Mouse (Mus musculus): ENCODE results near the gene Btnl2. TPM values are rescaled to one million over a fixed set of nuclear protein-coding genes. Genes with fewer than 3 reads are reported as not detected.
A peak's percentile ranks its signal among the peaks of the same experiment; 100 is the strongest.

Btnl2 gene
- total RNA-seq, 2 experiments from 2014 or later: 0.45 TPM

DNA sequence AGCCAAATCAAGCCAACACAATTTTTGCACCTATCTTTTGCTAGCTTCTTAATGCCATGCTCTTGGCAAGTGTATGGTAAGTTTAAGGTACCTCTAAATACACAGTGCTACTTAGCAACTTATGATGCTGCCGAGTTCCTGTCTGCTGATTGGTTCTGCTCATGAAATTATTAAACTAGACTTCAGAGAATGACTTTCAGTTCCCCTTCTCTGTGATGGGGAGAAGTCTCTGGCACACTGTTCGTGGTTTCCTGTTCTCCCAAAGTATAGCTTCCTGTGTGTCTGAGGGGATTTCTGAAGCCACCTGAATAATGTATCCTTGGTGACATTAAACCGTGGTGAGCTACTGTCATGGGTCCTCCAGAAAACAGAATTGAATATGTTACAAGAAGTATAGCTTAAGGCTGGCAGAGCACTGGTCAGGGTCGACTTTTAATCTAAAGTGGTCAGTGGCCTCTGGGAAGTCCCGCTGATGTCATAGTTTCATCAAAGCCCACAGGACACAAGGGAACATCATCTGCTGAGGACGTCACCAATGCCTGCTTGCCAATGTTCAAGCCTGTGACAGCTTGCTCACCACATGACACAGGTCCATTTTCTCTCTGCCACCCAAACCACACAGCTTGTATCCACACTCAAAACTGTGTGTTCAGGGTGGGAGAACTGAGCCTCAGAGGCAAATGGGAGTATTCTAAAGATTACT is 6.9 kb upstream of the Btnl2 start:
- no peak for DNase-seq (ENCODE audit: low spot score in 2 of 2)

DNA sequence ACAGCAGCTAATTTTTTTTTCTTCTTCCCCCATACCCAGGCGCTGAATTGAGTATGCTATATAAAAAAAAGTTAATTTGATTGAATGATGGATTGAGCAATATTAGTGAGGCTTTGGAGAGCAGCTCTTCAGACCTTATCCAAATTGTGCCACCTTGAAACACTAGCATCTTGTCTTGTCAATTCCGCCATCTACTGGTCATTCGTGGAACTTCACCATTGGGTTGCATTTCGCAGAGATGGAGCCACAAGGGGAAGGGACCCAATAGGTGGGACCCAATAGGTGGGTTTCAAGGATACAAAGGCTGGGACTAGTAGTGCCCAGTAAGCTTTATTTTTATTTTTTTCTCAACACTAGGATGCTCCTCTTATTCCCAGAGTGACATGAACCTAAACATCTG is 5.2 kb upstream of the Btnl2 start:
- peak; percentile 21 to 35 for DNase-seq (ENCODE audit: low spot score in 2 of 2)

DNA sequence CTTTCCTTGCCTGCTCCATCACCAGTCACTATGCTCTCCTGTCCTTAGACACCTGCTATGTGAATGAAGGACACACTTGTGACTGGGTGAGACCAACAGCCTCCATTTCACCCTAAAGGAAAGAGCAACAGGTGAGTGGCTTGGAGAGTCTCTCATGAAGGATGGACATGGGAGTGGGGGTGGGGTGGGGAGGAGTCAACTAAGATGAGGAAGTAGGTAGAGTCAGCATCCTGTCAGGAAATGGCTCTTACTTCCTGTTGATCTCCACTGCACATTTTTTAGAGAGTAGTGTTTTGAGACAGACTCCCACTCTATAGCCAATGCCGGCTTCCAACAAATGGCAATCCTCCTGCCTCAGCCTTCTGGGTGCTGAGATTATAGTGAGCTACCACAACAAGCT is 318 bp downstream of the Btnl2 start:
- no peak for DNase-seq (ENCODE audit: low spot score in 2 of 2)

DNA sequence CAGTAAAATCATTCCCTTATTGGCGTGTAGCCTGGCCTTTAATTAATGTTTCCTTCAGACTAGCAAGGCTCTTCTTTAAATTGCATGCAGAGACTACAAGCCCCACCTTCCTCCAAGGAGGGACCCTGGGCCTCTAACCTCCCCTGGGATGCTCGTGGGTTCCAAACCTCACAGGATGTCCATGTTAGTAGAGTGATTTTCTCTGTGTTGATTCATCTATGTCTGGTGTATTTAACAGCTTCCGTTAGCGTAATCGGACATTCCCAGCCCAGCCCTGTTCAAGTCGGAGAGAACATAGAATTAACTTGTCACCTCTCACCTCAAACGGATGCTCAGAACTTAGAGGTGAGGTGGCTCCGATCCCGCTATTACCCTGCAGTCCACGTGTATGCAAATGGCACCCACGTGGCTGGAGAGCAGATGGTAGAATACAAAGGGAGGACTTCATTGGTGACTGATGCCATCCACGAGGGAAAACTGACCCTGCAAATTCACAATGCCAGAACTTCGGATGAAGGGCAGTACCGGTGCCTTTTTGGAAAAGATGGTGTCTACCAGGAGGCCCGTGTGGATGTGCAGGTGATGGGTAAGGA is 8.4 kb downstream of the Btnl2 start:
- no peak for DNase-seq (ENCODE audit: low spot score in 2 of 2)

DNA sequence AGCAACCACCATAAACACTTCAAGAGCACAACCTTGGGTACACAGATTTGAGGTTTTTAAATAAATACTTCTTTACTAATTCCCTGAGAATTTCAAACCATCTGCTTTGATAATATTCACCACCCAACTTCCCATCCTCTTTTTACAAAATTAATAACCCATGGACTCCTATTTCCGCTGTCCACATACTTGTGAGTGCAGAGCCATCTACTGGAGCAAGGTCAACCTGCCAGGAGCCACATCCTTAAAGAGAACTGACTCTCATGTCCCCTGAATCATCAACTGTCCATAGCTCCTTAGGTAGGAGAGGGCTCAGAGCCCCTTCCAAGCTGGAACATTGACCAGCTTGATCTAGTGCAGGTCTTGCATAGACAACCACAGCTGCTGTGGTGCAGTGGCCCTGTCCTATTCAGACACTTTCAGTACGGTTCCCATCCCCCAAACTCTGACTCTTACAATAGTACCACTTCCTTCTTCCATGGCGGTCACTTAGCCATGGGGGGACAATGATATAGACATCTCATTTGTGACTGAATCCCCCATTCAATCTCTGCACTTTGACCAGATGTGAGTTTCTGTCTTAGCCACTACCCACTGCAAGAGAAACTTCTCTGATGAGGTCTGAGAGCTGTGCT is 9.2 kb downstream of the Btnl2 start:
- DNase-seq (ENCODE audit: low spot score in 2 of 2): no peak

DNA sequence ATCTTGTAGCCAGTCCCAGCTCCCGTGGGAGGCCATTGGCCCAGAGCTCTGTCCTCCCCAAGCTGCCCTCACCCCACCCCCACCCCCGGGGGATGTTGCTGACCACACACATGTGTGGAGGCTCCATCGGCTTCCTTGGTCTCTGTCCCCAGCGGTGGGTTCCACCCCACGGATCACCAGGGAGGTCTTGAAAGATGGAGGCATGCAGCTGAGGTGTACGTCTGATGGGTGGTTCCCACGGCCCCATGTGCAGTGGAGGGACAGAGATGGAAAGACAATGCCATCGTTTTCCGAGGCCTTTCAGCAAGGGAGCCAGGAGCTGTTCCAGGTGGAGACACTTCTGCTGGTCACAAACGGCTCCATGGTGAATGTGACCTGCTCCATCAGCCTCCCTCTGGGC is 10.4 kb downstream of the Btnl2 start:
- DNase-seq (ENCODE audit: low spot score in 2 of 2): no peak

DNA sequence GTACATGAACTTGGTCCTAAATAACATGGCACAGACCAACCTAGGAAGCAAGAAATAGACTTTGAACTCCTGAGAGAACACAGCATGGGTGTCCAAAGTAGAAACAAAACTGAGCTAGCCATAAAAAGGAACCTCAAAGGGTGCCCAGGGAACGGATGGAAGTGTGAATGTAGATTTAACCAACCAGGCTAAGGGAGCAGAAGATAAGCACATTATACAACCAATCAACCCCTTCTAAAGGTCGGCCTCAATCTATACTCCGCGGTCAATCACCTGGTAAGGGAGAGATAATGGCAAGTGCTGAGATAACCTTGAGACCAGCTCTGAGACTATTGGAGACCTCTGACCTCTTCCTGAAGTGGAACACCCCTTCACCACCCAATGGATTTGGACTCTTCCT is 15.9 kb downstream of the Btnl2 start:
- no peak for DNase-seq (ENCODE audit: low spot score in 2 of 2)

DNA sequence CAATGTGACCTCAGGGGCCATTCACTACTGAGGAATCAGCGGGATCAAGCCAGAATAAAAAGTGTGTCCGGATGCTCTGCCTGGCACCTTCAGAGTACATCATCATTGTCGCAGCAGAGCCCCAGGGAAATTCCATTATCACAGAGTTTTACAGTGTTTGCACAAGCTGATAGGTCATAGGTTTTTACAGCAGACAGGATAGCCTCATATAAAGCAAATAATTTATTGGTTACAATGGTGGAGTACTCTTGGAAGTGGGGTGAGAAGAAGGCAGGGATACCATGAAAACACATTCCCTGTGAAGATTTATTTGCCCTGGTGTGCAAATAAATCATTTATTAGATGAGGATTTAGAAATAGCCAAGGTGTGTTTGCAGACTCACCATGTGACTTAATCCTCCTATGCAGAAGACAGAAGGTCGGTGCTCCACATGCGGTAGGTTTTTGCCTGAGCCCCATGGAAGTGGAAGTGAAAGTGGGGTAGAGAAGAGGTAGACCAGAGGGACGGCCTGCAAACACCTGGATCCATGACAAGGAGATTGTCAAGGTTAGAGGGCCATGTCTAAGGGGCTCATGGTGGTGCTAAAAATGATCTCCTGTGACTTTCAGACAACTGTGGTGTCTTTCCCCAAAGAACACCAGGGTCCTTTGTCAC is 18.6 kb downstream of the Btnl2 start:
- DNase-seq (ENCODE audit: low spot score in 2 of 2): no peak

DNA sequence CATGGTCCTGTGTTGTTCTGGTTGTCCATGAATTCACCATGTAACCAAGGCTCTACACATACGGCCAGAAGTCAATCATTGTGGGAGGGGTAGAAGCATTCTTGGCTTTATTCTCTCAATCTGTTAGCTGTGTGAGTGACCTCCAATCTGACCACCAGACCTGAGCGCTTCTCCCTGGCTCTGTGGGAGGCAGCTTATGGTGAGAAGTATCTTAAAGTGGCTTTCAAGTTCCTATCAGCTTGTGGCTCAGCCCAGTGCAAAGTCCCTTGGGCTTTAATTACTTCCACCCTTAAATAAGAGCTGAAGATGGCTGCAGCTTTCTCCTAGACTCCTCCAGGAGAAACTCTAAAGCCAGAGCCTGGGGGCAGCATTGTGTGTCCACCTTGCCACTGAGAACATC is 22.2 kb downstream of the Btnl2 start, which contains the start of gene Btnl1:
Btnl1 (plus strand) TSS at position 286 of the 400 bp plus-strand sequence.
- DNase-seq (ENCODE audit: low spot score in 2 of 2): no peak

DNA sequence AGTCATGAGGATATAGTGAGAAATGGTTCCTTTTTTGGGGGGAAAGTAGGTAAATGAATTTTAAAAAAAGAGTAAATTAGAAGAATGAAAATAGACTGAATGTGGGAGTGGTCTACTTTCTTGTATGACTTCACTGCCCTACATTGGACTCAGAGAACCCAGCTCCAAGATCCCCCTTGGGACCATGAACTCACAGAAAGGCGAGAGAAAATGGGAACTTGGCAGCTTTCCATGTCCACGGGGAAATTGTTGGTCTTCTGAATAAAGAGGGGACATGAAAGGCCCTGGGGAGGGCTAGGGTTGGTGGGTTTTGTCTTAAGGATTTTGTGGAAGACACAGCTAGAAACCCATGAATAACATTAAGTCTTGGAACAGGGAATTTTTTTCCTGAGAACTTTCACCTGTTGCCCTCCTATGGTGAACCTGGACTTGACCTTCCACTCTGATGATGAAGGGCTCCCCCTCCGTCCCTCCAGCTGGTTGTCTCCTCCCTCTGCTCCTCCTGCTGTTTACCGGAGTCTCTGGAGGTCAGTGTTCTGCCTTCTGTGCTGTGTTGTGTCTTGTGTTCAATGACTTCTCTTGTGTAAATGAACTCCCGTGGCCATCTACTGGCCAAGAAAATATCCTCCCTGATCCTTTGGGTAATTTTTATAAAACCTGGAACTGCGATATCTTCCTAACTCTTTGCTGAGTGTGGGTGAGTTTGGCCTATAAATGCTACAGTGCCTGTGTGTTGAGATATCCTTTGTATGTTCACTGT is 23.0 kb downstream of the Btnl2 start:
- no peak for DNase-seq (ENCODE audit: low spot score in 2 of 2)

DNA sequence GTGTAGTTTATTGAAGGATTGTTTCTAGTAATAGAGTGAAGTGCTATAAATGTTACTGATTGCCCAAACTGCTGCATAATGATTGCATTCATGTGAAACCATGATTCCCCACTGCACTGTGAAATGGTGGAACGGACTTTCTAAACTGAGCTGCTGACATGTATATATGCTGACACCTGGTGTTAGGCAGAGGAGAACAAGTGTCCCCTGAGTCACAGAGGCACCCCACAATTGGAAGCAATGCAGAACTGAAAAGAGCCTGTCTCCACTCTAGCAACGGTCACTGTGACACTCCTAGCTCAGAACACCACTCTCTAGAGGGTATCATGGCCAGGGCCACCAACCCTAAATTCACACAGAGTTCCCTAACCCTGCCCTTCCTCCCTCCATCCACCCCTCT is 24.1 kb downstream of the Btnl2 start:
- no peak for DNase-seq (ENCODE audit: low spot score in 2 of 2)

DNA sequence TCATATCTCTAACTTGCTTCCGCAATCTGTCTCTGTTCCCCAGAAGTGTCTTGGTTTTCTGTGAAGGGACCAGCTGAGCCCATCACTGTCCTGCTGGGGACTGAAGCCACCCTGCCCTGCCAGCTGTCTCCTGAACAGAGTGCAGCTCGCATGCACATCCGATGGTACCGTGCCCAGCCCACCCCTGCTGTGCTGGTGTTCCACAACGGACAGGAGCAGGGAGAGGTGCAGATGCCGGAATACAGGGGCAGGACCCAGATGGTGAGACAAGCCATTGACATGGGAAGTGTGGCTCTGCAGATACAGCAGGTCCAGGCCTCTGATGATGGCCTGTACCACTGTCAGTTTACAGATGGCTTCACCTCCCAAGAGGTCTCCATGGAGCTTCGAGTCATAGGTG is 24.8 kb downstream of the Btnl2 start:
- no peak for DNase-seq (ENCODE audit: low spot score in 2 of 2)

DNA sequence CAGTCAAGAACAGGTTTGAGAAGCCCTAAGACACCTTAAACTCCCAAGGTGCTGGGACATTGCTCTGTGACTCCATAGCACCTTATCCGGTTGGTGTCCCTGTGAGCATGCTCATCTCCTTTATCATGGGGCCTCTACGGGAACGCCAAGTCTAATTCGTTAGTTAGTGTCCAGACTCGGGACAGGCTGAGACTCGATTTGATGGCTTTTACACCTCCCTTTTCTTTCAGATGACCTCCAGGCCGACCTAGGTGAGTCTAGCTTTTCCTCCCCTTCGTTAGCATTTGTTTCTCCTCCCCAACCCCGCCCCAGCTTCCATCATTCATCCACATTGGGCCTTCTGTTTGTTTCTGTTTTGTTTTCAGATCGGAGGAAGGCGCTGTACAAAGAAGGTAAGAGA is 27.3 kb downstream of the Btnl2 start:
- no peak for DNase-seq (ENCODE audit: low spot score in 2 of 2)

DNA sequence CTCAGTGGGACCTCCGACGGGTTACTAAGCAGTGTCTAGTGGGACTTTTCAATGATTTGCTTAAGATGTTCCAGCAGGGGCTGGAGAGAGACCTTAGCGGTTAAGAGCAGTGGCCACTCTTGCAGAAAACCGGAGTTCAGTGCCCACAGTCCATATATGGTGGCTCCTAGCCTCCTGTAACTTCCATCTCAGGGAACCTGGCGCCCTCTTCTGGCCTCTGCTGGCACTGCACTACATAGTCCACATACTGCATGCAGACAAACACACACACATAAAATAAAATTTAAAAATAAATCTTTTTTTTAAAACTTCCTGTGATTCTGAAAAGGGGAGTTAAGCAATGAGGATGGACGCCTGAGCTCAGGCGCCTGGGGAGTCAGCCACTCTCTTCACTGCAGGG is 28.6 kb downstream of the Btnl2 start:
- DNase-seq (ENCODE audit: low spot score in 2 of 2): no peak

DNA sequence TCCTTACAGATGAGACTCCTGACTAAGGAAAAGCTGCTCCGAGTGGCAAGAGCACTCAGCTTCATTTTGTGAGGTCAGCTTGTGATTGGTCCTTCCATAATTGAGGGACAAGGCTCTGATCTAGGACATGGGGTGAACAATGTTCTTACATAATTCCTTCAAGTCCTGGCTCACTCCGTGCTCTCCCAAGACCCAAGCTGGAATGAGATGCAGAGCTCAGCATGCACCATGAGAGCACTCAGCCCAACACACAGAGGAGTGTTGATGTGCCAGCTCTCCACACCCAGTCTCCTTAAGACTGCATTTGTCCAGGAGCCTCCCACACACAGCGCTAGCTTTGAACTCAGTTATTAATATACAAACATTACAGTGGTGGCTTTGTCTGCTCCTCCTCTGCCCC is 30.1 kb downstream of the Btnl2 start:
- DNase-seq (ENCODE audit: low spot score in 2 of 2): no peak

DNA sequence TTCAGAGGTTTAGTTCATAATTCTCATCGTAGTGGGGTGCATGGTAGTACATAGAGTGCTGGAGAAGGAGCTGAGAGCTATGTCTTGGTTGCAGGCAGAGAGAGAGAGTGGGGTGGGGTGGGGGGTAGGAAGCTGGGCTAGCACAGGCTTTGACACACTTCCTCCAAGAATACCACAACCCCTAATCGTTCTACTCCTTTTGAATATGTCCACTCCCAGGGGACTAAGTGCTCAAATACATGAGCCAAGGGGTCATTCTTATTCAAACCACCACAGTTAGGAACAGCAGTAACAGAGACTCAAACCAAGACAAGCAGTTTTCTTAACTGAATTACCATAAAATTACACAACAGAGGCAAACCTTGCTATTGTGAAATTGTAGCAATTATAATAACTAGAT is 32.0 kb downstream of the Btnl2 start:
- DNase-seq (ENCODE audit: low spot score in 2 of 2): no peak

DNA sequence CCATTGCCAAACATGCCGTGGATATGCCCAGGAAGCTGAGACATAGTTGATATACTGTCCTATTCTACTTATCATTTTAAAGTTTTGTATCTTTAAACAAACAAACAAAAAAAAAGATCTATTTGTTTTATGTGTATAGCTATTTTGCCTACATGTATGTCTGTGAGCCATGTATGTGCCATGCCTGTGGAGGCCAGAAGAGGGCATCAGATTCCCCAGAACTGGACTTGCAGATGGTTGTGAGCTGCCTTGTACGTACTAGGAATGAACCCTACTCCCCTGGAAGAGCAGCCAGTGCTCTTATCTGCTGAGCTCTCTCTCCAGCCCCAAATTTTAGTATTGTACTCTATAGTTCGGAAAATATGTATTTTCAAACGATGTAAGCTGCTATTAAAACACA is 33.9 kb downstream of the Btnl2 start:
- DNase-seq (ENCODE audit: low spot score in 2 of 2): no peak

DNA sequence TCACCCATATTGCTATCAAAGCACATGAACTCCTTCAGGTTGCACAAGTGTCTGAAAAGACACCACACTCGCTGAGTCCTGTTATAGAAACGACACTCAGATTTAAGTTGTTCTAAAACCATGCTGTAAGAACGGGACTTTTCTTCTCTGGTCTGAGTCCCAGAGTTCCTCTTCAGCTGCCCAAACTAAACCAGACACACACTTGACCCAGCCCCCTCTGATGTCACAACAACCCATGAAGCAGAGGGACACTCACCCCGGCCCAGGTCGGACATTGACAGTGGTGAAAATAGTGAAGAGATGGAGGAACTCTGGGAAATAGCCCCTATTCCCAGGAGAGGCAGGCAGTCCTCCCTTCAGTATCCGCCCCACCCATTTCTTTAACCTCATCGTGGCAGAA is 36.9 kb downstream of the Btnl2 start:
- DNase-seq (ENCODE audit: low spot score in 2 of 2): no peak

DNA sequence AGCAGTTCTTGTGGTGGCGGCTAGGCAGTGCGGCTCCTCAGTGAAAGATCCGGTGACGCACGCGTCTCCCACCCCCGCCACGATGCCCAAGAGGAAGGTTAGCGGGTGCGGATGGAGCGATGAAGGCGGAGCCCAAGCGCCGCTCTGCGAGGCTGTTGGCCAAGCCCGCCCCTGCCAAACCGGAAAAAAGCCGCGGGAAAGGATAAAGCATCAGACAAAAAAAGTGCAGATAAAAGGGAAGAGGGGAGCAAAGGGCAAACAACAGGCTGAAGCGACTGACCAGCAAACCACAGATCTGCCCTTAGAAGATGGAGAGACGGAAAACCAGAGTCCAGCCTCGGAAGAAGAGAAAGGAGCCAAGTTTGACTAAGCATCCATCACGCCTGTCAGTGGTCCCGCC is 37.7 kb downstream of the Btnl2 start:
- no peak for DNase-seq (ENCODE audit: low spot score in 2 of 2)

DNA sequence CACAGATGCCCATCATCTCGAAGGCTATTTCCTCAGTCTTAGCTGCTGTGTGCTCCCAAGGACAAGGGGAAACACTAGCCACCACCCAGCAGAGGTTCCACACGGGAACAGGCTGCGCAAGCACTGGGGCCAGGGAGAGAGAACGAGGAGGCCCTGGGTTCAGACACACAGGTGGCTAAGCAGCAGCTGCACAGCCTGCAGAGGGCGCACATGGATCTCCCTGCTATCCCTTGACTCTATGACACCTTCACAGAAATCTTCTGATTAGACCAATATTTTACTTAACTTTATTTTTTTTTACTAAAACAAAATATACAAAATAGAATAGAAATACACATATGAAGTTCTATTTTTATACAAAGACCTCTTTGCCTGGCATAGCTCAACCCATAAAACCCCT is 42.7 kb downstream of the Btnl2 start:
- no peak for DNase-seq (ENCODE audit: low spot score in 2 of 2)

DNA sequence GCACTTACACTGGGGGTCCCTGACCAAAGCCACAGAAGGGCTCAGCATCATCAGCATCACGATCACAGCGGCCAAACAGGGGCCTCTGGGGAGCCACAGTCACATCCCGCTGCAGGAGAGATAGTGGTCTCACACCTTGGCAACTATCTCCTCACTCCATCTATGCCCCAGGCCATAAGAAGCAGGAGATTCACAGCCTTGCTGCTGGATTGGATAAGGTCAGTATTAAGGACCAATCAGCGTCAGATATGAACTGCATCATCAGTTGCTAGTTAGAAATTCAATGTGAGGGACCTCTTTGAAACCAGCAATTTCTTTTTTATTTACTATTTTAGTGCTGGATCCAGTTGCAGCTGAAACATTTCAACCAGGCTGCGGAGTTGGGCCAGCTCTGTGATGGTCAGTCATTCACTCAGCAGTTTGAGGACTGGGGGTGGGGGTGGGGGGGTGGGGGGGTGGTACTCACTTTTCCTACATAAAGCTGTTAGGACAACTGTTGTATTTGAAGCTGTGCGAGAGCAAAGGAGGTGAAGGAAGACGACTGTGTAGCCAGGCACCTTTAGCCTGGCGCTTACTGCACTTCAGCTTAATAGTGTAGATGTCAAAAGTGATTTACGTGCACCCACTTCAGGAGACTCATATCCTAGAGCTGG is 43.6 kb downstream of the Btnl2 start:
- DNase-seq (ENCODE audit: low spot score in 2 of 2): no peak

All from adrenal gland, postnatal 4 days (tissue).